Mouse (Mus musculus): ENCODE measurements around the gene Slc22a23. TPM values are rescaled to one million over a fixed set of nuclear protein-coding genes. Genes with fewer than 3 reads are reported as not detected.

The Slc22a23 gene
- total RNA-seq, 2 experiments from 2014 or later: 50.0 to 59.4 TPM

DNA sequence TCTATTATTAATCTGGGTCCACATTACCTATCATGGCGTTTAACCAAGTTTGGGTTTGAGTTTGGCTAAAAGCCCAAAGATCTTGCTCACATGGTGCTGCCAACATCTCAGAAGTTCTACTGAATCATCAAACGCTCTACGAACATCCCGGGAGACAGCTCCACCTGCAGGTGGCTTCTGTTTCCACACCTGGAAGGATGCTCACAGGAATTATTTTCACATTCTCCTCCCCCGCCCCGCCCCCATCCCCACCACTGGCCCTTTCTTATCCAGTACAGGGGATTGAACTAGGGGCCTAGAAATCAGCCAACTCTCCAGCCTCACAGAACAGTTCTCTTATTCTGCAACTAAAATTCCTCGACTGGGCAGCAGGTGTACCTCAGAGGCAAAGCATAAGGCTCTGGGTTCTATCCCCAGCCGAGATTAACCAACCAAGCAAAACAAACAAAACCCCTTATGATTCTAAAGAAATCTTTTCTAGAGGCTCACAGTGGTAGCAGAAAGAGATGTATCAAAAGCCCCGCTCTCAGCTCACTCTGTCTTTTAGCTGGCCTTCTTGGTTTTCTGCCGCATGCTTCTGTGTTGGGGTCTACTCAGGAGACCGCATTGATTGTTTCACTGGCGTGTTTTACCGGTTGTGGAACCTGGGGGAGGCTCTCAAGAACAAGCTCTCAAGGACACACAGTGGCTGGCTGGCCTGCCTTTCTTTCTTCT, 190.6 kb downstream of the Slc22a23 start:
- intact Hi-C loops (cut with DNase I): loop anchor here (1.0 kb wide), 2 partner anchors 78 to 108 kb away; no protein-coding TSS in a partner anchor
- DNase-seq (ENCODE audit: low spot score in 2 of 2): peak; percentile 66 to 76

DNA sequence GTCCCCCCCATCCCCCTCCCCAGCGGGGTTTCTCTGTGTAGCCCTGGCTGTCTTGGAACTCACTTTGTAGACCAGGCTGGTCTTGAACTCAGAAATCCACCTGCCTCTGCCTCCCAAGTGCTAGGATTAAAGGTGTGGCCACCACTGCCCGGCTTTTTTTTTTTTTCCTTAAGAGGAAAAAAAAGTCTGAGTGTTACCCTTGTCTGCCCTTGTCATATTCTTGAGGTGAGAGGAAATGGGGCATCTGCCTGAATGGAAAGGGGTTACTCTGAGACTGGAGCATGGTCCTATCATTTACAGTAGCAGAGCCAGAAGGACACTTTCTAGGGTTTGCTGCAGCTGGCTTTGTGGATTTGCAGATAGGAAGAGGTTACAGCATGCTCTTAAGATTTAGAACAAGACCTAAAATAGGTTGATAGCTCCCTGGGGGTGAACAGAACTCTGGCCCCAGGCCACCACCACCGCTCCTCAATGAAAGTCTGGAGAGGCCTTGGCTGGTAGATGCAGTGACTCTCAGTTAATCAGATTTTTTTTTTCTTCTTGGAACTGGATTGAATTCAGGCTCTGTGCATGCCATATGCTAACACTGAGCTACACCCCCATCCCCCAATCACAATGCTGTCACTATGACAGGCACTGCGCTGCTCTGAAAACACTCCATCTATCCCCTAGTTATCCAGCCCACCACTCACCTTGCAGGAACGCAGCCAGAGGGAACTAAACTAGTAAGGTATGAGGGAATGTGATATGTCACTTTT, 191.5 kb downstream of the Slc22a23 start:
- no peak for DNase-seq (ENCODE audit: low spot score in 2 of 2)

DNA sequence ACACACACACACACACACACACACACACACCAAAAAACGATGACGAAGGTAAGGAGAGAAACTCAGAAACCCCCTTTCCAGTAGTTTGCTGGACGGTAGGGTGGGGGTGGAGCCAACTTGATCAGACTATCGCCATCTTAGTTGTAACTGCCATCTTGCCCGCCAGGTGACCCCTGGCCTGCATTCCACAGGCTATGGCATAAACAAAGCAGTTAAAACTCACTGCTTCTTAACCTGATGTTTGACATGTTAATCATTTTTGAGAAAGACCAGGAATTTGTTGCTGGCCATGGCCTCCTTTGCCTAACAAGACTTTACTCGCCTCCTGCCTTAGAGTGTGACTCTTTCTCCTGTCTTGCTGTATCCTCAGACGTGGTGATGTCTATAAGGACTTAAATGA, 192.3 kb downstream of the Slc22a23 start:
- intact Hi-C loops (cut with DNase I): no loop called here
- DNase-seq (ENCODE audit: low spot score in 2 of 2): no peak

More for the DNA sequence above, 191.5 kb downstream of the Slc22a23 start:
- intact Hi-C loops (cut with DNase I): loop anchor here (1.0 kb wide), 2 partner anchors 77 to 107 kb away; no protein-coding TSS in a partner anchor

DNA sequence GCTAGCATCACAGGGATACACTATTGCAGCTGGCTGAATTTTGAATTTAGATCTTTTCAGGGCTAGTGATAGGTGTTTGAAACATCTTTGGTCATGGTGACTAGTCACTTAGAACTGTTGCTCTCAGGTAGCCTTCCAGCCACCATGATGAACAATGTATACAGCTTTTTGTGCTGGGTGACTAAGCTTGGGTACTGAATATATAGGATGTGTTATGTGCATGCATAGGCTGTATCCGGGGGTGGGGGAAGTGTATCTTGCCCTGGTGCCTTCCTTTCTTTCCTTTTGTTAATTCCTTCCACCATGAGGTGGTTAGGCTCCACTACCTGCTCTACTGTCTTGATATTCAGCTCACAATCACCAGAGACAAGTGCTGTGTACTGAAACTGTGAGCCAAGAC, 193.6 kb downstream of the Slc22a23 start:
- intact Hi-C loops (cut with DNase I): loop anchor here (2.0 kb wide), 1 partner anchor 73 kb away; the partner anchor contains the start of gene Tubb2a
- DNase-seq (ENCODE audit: low spot score in 2 of 2): no peak

DNA sequence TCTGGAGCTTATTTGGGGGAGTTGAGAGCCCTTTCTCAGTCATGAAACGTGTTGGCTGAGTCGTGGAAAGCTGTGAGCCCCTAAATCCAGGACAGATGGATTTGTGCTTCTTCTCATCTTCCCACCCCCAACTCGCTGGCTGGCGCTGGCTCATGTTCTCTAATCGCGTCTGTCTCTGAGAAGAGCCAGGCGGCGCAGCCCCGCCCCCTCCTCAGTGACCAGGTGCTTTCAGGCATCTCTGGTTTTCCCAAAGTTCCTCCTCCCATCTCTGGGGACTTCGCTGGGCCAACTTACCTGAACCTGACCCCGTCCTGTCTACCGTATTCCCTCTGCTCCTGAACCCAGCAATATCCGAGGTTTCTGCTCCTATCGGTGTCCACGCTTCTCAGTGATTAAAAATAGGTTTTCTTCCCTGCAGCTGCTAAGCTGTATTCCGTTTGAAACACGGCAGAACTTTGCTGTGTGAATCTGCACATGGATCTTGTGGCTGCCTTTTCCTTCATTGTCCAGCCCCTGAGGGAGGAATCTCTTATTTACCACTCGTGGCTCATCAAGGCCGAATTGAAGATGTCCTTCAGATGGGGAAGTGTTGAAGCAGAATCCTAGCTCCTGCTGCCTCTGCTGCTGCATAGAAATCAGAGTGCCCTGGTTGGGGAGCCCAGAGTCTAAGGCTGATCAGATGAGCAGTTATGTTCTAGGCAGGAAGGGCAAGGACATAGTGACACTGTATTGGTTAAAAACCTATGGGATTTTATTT, 194.5 kb downstream of the Slc22a23 start:
- peak; percentile 61 to 63 for DNase-seq (ENCODE audit: low spot score in 2 of 2)

DNA sequence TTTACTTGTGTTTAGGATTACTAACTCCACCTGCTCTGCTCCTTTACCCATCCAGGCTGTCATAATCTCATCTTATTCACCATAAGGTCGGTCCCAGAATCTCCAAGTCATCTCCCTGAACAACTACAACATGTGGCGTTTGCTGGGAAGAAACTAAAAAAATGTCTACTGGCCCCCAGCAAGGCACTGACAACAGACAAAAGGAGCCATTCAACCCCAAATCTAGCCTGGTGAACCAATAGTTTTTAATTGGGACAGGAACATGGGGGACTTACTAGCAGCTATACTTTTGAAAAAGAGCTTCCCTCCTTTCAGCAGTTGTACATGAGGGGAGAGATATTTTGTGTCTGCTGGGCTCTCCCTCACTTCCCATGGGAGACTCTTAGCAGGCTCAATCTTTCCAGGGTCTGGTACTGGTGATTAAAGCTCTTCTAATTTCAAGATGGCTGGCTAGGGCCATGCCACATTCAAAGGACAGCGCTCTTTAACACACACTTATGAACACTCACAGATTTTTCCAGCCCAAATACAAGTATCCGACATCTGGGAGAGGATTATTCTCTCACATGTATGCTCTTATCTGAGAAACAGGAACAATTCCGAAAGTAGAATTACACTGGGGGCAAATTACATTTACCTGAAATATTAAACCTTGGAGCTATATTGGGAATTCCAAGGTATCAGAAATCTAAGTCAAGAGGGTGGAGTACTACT, 195.4 kb downstream of the Slc22a23 start:
- intact Hi-C loops (cut with DNase I): loop anchor here (2.0 kb wide), 2 partner anchors 19 to 71 kb away; partner anchors contain the start of genes Tubb2a and Tubb2b
- DNase-seq (ENCODE audit: low spot score in 2 of 2): no peak

More for the DNA sequence above, 194.5 kb downstream of the Slc22a23 start:
- intact Hi-C loops (cut with DNase I): loop anchor here (2.0 kb wide), 1 partner anchor 72 kb away; the partner anchor contains the start of gene Tubb2a

DNA sequence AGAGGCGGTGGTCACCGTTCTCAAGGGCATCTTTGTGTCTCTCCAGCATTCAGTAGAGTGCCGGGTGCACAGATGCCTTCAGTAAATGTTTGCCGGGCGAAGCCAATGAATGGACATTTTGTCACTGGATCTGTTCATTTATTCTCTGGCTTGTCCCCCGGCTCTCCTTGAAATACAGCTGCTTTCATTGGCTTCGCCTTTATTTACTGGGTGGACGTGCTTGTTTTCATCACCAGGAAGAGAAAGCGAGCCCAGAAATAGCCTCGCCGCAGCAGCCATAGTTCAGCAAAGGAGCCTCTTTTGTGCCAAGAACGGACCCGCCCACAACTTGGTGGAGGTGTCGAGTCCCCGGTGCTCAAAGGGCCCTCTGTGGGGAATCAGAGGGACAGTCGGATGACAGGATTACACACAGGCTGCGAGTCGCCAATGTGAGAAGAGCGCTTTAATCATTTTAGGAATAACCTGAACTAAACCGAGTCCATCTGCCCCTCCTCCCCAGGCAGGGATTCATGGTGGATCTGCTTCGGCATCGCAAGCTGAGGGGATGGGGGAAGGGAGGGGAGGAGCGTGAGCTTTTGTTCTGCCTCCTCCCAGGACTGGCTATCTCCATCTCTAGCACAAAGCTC, 196.1 kb downstream of the Slc22a23 start:
- DNase-seq (ENCODE audit: low spot score in 2 of 2): peak; percentile 66 to 72
- intact Hi-C loops (cut with DNase I): loop anchor here (2.0 kb wide), 1 partner anchor 18 kb away; the partner anchor contains the start of gene Tubb2b

DNA sequence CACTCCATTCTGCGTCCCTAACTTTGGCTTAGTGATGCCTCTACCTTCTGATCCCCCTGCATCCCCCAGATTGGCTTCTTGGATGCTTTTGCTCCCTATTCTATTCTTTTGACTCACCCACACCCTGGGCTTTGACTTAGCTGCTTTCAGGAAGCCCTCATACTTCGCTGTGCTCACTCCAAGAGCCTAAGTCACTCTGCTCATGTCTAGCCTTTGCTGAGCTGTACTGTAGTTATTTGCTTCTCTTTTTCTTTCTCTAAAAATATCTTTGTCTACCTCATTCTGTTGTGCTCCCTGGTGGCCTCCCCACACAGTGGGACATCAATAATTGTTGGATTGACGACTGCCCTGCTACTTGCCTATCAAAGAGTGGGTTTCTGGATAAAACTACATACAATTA, 196.8 kb downstream of the Slc22a23 start:
- intact Hi-C loops (cut with DNase I): loop anchor here (2.0 kb wide), 1 partner anchor 17 kb away; the partner anchor contains the start of gene Tubb2b
- no peak for DNase-seq (ENCODE audit: low spot score in 2 of 2)

DNA sequence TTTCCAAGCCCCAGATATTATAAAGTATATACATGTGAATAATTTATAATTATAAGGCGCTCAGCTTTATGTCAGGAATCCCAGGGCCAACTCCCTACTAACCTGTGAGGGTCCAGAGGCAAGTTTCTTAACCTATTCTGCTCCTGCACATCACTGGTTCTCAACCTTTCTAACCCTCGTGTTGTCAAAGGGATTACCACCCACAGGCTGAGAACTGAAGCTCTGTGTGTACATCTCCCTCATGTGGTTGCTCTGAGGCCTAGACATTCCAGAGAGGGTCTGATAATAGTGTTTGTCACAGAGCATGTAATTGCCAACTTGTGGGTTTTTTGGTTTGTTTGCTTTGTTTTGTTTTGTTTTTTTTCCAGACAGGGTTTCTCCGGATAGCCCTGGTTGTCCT, 198.1 kb downstream of the Slc22a23 start:
- no peak for DNase-seq (ENCODE audit: low spot score in 2 of 2)
- intact Hi-C loops (cut with DNase I): no loop called here

DNA sequence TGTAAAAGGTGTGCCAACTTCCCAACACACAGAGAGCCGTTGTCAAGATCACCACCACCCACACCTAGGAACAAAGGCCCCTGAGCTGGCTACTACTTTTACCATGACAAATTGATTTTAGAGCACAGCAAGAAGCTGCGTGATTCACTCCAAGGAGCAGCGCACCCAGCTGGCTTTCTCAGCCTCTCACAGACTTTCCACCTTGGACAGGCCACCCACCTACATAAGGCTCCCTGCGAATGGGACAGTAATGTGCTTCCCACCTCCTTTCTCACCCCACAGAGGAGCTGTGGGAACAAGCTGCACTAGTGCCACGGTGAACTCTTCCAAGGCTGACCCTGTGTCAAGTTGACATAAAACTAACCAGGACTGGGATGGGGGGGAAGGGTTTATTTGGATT, 201.6 kb downstream of the Slc22a23 start:
- intact Hi-C loops (cut with DNase I): no loop called here
- no peak for DNase-seq (ENCODE audit: low spot score in 2 of 2)

DNA sequence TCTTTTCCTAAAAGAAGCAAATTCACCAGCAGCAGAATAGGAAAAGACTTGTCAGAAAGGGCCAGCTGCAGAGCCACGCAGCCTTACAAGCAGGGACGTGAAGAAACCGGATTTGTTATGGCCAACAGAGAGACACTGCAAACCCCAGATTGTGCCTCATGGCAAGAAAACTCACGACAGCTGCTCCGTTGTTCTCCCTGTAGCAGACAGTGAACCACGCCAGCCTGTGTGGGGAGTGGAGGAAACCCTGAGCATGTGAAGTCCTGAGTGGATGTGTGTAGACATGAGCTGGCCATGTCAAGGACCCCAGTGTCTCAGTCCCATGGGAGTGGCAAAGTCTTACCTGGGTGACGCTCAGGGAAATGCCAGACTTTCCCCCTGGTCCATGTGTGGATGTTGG, 208.4 kb downstream of the Slc22a23 start:
- intact Hi-C loops (cut with DNase I): no loop called here
- peak; percentile 58 to 63 for DNase-seq (ENCODE audit: low spot score in 2 of 2)

DNA sequence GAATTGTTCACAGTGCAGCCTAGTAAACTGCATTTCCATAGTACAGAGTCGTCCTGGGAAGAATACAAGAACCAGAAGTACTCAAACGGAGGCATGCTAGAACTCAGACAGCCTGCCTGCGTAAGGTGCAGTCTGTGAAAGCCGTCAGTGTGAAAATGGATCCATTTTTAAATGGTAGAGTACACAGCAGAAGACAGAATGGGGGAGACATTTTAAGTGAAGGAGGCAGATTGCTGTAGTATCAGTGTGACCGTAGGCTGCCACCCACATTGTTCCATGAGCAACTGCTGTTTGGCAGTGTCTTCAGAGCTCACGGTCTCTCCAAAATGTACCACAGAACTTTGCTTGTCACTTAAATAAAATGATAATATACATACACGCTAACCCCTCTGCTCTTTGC, 210.7 kb downstream of the Slc22a23 start:
- peak; percentile 60 to 71 for DNase-seq (ENCODE audit: low spot score in 2 of 2)
- intact Hi-C loops (cut with DNase I): loop anchor here (1.0 kb wide), 1 partner anchor 38 kb away; no protein-coding TSS in a partner anchor

DNA sequence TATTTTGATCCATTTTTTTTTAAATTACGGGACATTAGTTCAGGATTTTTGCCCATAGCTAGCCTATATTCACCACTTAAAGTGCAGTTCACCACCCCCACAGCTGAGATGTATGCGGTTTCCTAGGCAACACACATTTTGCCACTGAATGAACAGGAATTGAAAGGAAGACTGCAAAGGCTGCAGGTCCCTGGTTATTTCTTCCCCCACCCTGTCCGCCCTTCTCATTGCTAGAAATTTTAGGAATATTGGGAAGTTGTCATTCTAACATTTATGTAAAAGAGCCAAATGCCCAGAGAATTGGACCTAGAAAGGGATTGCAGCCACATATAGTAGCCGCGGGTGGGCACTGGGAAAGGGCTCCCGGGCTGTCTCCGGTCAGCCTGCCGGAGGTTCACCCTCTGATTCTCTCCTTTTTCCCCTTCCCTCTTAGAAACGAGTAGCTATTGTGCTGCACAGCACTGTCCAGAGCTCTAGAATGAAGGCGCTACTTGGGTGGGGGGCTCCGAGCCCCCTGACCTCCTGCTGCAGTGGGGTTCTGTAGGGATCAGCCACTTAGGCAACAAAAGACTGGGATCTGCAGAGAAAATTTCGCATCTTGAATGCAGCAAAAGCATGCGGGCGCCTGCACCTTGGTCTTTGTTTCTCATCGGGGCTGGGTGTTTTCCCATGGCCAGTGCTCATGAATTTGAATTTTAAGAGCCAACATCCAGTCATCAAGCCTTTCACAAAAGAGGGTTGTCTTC, 211.5 kb downstream of the Slc22a23 start:
- DNase-seq (ENCODE audit: low spot score in 2 of 2): no peak
- intact Hi-C loops (cut with DNase I): loop anchor here (1.0 kb wide), 1 partner anchor 37 kb away; no protein-coding TSS in a partner anchor

DNA sequence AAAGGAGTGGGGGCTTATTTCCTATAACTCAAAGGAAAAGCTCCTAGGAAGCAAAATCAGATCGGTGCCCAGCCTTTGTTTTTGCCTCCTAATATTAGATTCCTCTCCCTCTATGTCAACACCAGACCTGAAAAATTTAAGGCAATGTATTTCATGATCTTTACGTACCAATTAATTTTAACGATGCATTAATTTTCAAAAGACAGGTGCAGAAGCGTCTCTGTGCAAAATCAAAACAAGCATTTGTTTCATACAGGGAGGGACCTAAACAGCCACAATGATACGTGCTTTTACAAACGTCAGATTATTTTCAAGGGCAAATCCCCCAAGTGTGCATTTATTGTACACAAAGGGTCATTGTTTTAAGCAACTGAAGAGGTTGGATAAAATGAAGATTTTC, 212.1 kb downstream of the Slc22a23 start:
- intact Hi-C loops (cut with DNase I): no loop called here
- no peak for DNase-seq (ENCODE audit: low spot score in 2 of 2)

DNA sequence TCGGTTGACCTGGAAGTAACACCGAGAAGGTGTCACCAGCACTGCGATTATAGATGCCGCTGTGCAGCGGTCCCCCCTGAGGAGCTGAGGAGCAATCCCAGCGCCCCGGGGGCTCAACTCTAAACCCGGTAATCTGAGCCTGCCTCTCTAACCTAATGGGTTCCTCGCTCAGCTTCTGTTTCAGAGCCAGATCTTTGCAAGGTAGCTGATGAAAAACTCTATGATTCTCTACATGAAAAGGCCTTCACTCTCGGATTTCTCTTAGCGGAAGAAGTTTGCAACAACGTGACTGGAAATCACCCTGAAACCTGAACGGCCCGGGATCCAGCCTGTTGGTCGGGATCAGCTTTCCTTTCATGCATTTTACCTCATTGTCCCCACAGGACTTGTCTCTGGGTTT, 212.7 kb downstream of the Slc22a23 start:
- intact Hi-C loops (cut with DNase I): no loop called here
- DNase-seq (ENCODE audit: low spot score in 2 of 2): no peak

DNA sequence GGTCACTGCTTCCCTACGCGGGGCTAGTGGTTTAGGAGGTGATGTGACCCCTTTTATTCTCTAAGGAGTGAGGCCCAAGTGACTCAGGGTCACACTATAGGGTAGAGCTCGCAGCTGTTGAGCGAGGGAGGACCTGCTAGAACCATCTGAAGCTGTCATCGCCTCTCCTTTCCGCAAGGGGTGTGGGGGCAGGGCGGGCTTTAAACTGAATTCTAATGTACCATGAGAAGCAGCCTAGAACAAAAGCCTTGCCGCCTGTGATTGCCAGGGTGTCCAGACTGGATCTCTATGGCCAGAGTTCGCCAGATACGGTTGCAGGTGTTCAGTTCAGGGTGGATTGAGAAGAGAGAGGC, 213.3 kb downstream of the Slc22a23 start:
- intact Hi-C loops (cut with DNase I): loop anchor here (2.0 kb wide), 2 partner anchors 17 to 55 kb away; no protein-coding TSS in a partner anchor
- DNase-seq (ENCODE audit: low spot score in 2 of 2): no peak

DNA sequence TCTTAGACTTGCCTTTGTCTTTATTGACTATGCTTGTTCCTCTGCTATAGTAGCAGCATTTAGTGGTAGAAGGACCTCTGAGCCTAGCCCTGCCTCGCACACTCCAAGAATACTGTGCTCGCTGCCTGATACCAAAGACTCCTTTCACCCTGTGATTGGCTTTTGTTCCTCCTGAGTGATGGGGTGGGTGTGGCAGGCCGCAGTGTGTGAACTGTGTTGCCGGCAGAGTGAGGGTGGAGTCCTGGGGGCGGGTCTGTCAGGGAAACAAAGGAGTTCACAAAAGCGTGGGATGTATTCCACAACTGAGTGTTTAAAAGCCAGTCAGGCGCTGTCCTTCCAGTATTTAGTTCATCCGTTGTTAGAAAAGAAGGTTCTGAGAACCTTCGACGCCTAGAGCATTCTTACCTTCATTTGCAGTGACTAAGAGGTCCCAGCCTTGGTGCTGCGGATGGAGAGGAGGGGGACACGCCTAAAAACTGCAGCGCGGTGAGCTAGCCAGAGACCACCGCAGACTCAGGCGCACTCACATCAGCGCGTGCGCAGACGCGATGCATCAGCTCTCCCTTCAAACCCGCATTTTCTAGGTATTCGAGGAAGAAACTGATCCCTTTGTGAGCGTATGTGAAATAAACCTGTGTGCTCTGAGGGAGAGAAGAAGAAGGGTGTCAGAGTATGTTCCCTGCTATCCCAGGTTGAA, 213.8 kb downstream of the Slc22a23 start:
- peak in 1 of 2 experiments; percentile 26 for DNase-seq (ENCODE audit: low spot score in 2 of 2)
- intact Hi-C loops (cut with DNase I): loop anchor here (2.0 kb wide), 2 partner anchors 18 to 54 kb away; no protein-coding TSS in a partner anchor

Measured in left cerebral cortex, postnatal 36 days (tissue).